Mouse (Mus musculus): Measurements from ENCODE around the gene Axdnd1.

DNA sequence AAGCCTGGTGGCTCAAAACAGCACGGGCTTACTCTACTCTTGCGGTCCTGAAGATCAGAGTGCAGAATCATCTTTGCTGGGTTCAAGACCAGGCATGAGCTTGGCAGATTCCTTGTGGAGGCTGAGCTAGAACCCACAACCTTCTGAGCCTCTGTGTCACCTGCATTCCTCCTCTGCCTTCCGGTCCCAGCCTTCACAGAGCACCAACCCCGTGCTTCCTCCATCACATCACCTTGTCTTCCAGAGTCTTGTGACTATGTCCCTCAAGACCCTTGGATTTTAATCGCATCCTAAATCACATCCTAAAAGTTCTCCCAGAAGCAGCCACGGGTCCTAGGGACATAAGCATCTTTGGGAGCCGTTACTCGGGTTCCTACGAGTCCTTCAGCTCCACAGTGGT, 97.8 kb downstream of the Axdnd1 start:
- TF ChIP-seq CTCF (IDR thresholded peaks at IDR 0.05): no peak
- no peak for TF ChIP-seq EP300 (IDR thresholded peaks at IDR 0.05)
